Mouse (Mus musculus) kidney, postnatal 0 days (tissue): Measurements from ENCODE around the gene Ntn3. TPM values are rescaled to one million over a fixed set of nuclear protein-coding genes. Genes with fewer than 3 reads are reported as not detected.

Experiments used
- ATAC-seq: fragments of 200-750 bp; cut with Nextera tagmentation; replicated peaks from 2 replicates; pipeline ENCODE4 v1.8.0; 2017; ENCODE audit warnings: low read depth, moderate number of reproducible peaks, moderate TSS enrichment, moderate library complexity; ENCODE audit not compliant: low FRiP score
- DNase-seq: peaks from one replicate; pipeline ENCODE4 v3.0.0-alpha.2; 2016; ENCODE audit warnings: low spot score
- H3K27ac ChIP-seq: fragments of 300-500 bp; sonication (generic); 2 replicates; pipeline ENCODE4 v1.5.1; 2014; ENCODE audit warnings: mild to moderate bottlenecking
- H3K27me3 ChIP-seq: fragments of 300-500 bp; sonication (generic); 2 replicates; pipeline ENCODE4 v1.6.1; 2014; ENCODE audit warnings: low read length, mixed read lengths; ENCODE audit not compliant: insufficient read depth
- H3K36me3 ChIP-seq: fragments of 300-500 bp; sonication (generic); 2 replicates; pipeline ENCODE4 v1.6.1; 2014; ENCODE audit warnings: low read length, mixed read lengths; ENCODE audit not compliant: insufficient read depth
- H3K4me1 ChIP-seq: fragments of 300-500 bp; sonication (generic); replicated peaks from 2 replicates; pipeline ENCODE4 v1.6.1; 2014; ENCODE audit warnings: antibody characterized with exemption, low read length, mixed read lengths; ENCODE audit not compliant: insufficient read depth
- H3K4me2 ChIP-seq: fragments of 300-500 bp; sonication (generic); 2 replicates; pipeline ENCODE4 v1.6.1; 2014; ENCODE audit warnings: mild to moderate bottlenecking, low read length, moderate library complexity, mixed read lengths
- H3K4me3 ChIP-seq: fragments of 300-500 bp; sonication (generic); replicated peaks from 2 replicates; pipeline ENCODE4 v1.5.1; 2014; ENCODE audit warnings: low read depth, low read length
- H3K9ac ChIP-seq: fragments of 300-500 bp; sonication (generic); 2 replicates; pipeline ENCODE4 v1.6.1; 2014; ENCODE audit warnings: low read depth, low read length
- H3K9me3 ChIP-seq: fragments of 300-500 bp; sonication (generic); replicated peaks from 2 replicates; pipeline ENCODE4 v1.6.1; 2016; ENCODE audit warnings: low read length, inconsistent platforms, mixed read lengths
- CTCF ChIP-seq: IDR thresholded peaks from 2 replicates; pipeline ENCODE4 v1.5.1; 2016; ENCODE audit warnings: antibody characterized with exemption, low read depth, mild to moderate bottlenecking, moderate library complexity
- WGBS: fragments of 180-500 bp; shearing (Covaris S2); extraction: QIAGEN DNeasy Blood & Tissue Kit; methylation state at CpG from one replicate; pipeline ENCODE4 v1.1.7; 2014; 5-methylcytosine and 5-hydroxymethylcytosine counted together
- polyA plus RNA-seq: library from polyadenylated mRNA; unstranded; fragments of >200 nt; fragmentation: Nextera tagmentation; extraction: Ambion mirVana; gene quantifications from 2 replicates; pipeline ENCODE4 v1.2.1, GENCODE M21; 2015

Ntn3 gene
- polyA plus RNA-seq, 1 experiment from 2014 or later = 4.0 TPM

- Histone ChIP-seq H3K4me1 (peaks cover 29% of the 10 kb centered on the region), H3K27me3 (no peaks in the 10 kb centered on the region; the same call in 1 of the 2 replicates), H3K27ac (no peak overlapping the region), H3K4me3 (no peak overlapping the region), H3K9me3 (no peaks in the 10 kb centered on the region), H3K9ac (no peak overlapping the region), H3K36me3 (no peaks in the 10 kb centered on the region), H3K4me2 (no peak overlapping the region)
- 88% methylated on average over 3 of the region's 3 CpGs for WGBS
- no peak for ATAC-seq
- TF ChIP-seq CTCF = no peak
- no peak for DNase-seq
These were observed 5.5 kb downstream of the Ntn3 start for GRCm38 (mm10) chr17:24203611-24204534.

GRCm38 (mm10) chr17:24203068-24203467 is 6.3 kb downstream of the Ntn3 start:
- H3K4me1 ChIP-seq = peaks cover 21% of the 10 kb centered on the region
- TF ChIP-seq CTCF = no peak
- H3K36me3 ChIP-seq = no peaks in the 10 kb centered on the region
- H3K27me3 ChIP-seq = no peaks in the 10 kb centered on the region; the same call in 1 of the 2 replicates
- H3K4me2 ChIP-seq = no peak overlapping the region
- H3K4me3 ChIP-seq = no peak overlapping the region
- no peaks in the 10 kb centered on the region for H3K9me3 ChIP-seq
- ATAC-seq (no peak), DNase-seq (no peak)
- no peak overlapping the region for H3K27ac ChIP-seq
- WGBS = 67% methylated on average over 4 of the region's 4 CpGs
- H3K9ac ChIP-seq = no peak overlapping the region

- H3K27me3 ChIP-seq = no peaks in the 10 kb centered on the region
- DNase-seq = no peak
- no peak overlapping the region for H3K4me3 ChIP-seq
- TF ChIP-seq CTCF = no peak
- no peak overlapping the region for H3K9ac ChIP-seq
- H3K4me1 ChIP-seq = peaks cover 15% of the 10 kb centered on the region
- 81% methylated on average over 4 of the region's 4 CpGs for WGBS
- ATAC-seq = no peak
- H3K27ac ChIP-seq = no peak overlapping the region
- H3K9me3 ChIP-seq = no peaks in the 10 kb centered on the region
- H3K36me3 ChIP-seq = no peaks in the 10 kb centered on the region
- no peak overlapping the region for H3K4me2 ChIP-seq
These were observed 8.2 kb downstream of the Ntn3 start for GRCm38 (mm10) chr17:24201092-24201491.

GRCm38 (mm10) chr17:24199741-24200140 is 9.6 kb downstream of the Ntn3 start:
- TF ChIP-seq CTCF = no peak
- DNase-seq (no peak), ATAC-seq (no peak)
- no peak overlapping the region for H3K9ac ChIP-seq
- peaks cover 6% of the 10 kb centered on the region for H3K4me1 ChIP-seq
- no peaks in the 10 kb centered on the region for H3K27me3 ChIP-seq
- H3K4me2 ChIP-seq = no peak overlapping the region
- no peaks in the 10 kb centered on the region for H3K9me3 ChIP-seq
- H3K36me3 ChIP-seq = no peaks in the 10 kb centered on the region
- no peak overlapping the region for H3K27ac ChIP-seq
- no peak overlapping the region for H3K4me3 ChIP-seq
- 51% methylated on average over 4 of the region's 4 CpGs for WGBS

GRCm38 (mm10) chr17:24199252-24199651 is 10.1 kb downstream of the Ntn3 start:
- no peaks in the 10 kb centered on the region for H3K36me3 ChIP-seq
- WGBS = 88% methylated on average over 4 of the region's 4 CpGs
- no peak for TF ChIP-seq CTCF
- no peak overlapping the region for H3K27ac ChIP-seq
- no peak overlapping the region for H3K4me3 ChIP-seq
- no peak for DNase-seq
- H3K4me1 ChIP-seq = peaks cover 4% of the 10 kb centered on the region; the same call in 1 of the 2 replicates
- H3K9ac ChIP-seq = no peak overlapping the region
- no peaks in the 10 kb centered on the region for H3K27me3 ChIP-seq
- H3K9me3 ChIP-seq = no peaks in the 10 kb centered on the region
- no peak overlapping the region for H3K4me2 ChIP-seq
- ATAC-seq = no peak

- no peaks in the 10 kb centered on the region for H3K9me3 ChIP-seq
- H3K27me3 ChIP-seq = no peaks in the 10 kb centered on the region
- H3K36me3 ChIP-seq = no peaks in the 10 kb centered on the region
- H3K4me1 ChIP-seq = peaks cover 4% of the 10 kb centered on the region; the same call in 1 of the 2 replicates
- WGBS = 69% methylated on average over 15 of the region's 15 CpGs
- no peak overlapping the region for H3K9ac ChIP-seq
- H3K27ac ChIP-seq = no peak overlapping the region
- H3K4me3 ChIP-seq = no peak overlapping the region
- TF ChIP-seq CTCF = no peak
- no peak for ATAC-seq
- no peak for DNase-seq
- no peak overlapping the region for H3K4me2 ChIP-seq
These were observed 12.1 kb downstream of the Ntn3 start for GRCm38 (mm10) chr17:24197032-24197824.
